Mouse (Mus musculus): Measurements from ENCODE around the gene Cog7. TPM values are rescaled to one million over a fixed set of nuclear protein-coding genes. Genes with fewer than 3 reads are reported as not detected.

Gene Cog7
- polyA plus RNA-seq, 1 experiment from 2014 or later, result 24.6 TPM

- no peak overlapping the region for H3K4me2 ChIP-seq (ENCODE audit: low read depth, low read length)
- H3K36me3 ChIP-seq (ENCODE audit: control insufficient read depth, insufficient read depth, low read length), result peaks cover 8% of the 10 kb centered on the region; the same call in 1 of the 2 replicates
- H3K9me3 ChIP-seq (replicated peaks; ENCODE audit: control insufficient read depth, low read length), result no peaks in the 10 kb centered on the region
- H3K4me1 ChIP-seq (ENCODE audit: control insufficient read depth, insufficient read depth, low read length), result peaks cover 23% of the 10 kb centered on the region
- WGBS, result 96% methylated on average over 4 of the region's 4 CpGs
- ATAC-seq (ENCODE audit: insufficient read depth, low FRiP score), result no peak; the same call in 1 of the 2 replicates
- no peak overlapping the region for H3K27ac ChIP-seq (ENCODE audit: low read length)
- no peaks in the 10 kb centered on the region for H3K27me3 ChIP-seq (ENCODE audit: control insufficient read depth, insufficient read depth, low read length)
- H3K4me3 ChIP-seq (replicated peaks; ENCODE audit: low read length), result no peak overlapping the region
- H3K9ac ChIP-seq (ENCODE audit: low read length), result no peak overlapping the region
Observed at GRCm38 (mm10) chr7:122012370-122012769, 30.9 kb upstream of the Cog7 start.

- peaks cover 39% of the 10 kb centered on the region for H3K36me3 ChIP-seq (ENCODE audit: control insufficient read depth, insufficient read depth, low read length)
- no peaks in the 10 kb centered on the region for H3K27me3 ChIP-seq (ENCODE audit: control insufficient read depth, insufficient read depth, low read length)
- ATAC-seq (ENCODE audit: insufficient read depth, low FRiP score), result no peak
- no peaks in the 10 kb centered on the region for H3K4me1 ChIP-seq (ENCODE audit: control insufficient read depth, insufficient read depth, low read length)
- H3K4me3 ChIP-seq (replicated peaks; ENCODE audit: low read length), result no peak overlapping the region
- no peaks in the 10 kb centered on the region; the same call in 1 of the 2 replicates for H3K9me3 ChIP-seq (replicated peaks; ENCODE audit: control insufficient read depth, low read length)
- H3K4me2 ChIP-seq (ENCODE audit: low read depth, low read length), result no peak overlapping the region
- no peak overlapping the region for H3K27ac ChIP-seq (ENCODE audit: low read length)
- 73% methylated on average over 8 of the region's 8 CpGs for whole genome bisulfite sequencing
- no peak overlapping the region for H3K9ac ChIP-seq (ENCODE audit: low read length)
Observed at GRCm38 (mm10) chr7:122000396-122000795, 18.9 kb upstream of the Cog7 start.

- H3K9me3 ChIP-seq (replicated peaks; ENCODE audit: control insufficient read depth, low read length), result no peaks in the 10 kb centered on the region; the same call in 1 of the 2 replicates
- H3K4me1 ChIP-seq (ENCODE audit: control insufficient read depth, insufficient read depth, low read length), result no peaks in the 10 kb centered on the region
- no peak overlapping the region for H3K4me3 ChIP-seq (replicated peaks; ENCODE audit: low read length)
- no peak overlapping the region for H3K27ac ChIP-seq (ENCODE audit: low read length)
- 90% methylated on average over 5 of the region's 5 CpGs for WGBS
- no peak overlapping the region for H3K4me2 ChIP-seq (ENCODE audit: low read depth, low read length)
- H3K9ac ChIP-seq (ENCODE audit: low read length), result no peak overlapping the region
- ATAC-seq (ENCODE audit: insufficient read depth, low FRiP score), result no peak
- H3K36me3 ChIP-seq (ENCODE audit: control insufficient read depth, insufficient read depth, low read length), result peaks cover 40% of the 10 kb centered on the region
- H3K27me3 ChIP-seq (ENCODE audit: control insufficient read depth, insufficient read depth, low read length), result no peaks in the 10 kb centered on the region
Observed at GRCm38 (mm10) chr7:121995961-121996360, 14.4 kb upstream of the Cog7 start.

GRCm38 (mm10) chr7:121975031-121975430 lies 6.5 kb downstream of the Cog7 start:
- ATAC-seq (ENCODE audit: insufficient read depth, low FRiP score), result no peak
- H3K4me3 ChIP-seq (replicated peaks; ENCODE audit: low read length), result no peak overlapping the region
- H3K4me1 ChIP-seq (ENCODE audit: control insufficient read depth, insufficient read depth, low read length), result no peaks in the 10 kb centered on the region
- no peaks in the 10 kb centered on the region for H3K9me3 ChIP-seq (replicated peaks; ENCODE audit: control insufficient read depth, low read length)
- no peaks in the 10 kb centered on the region for H3K27me3 ChIP-seq (ENCODE audit: control insufficient read depth, insufficient read depth, low read length)
- H3K36me3 ChIP-seq (ENCODE audit: control insufficient read depth, insufficient read depth, low read length), result no peaks in the 10 kb centered on the region
- 60% methylated on average over 4 of the region's 4 CpGs for WGBS
- no peak overlapping the region for H3K9ac ChIP-seq (ENCODE audit: low read length)
- no peak overlapping the region for H3K27ac ChIP-seq (ENCODE audit: low read length)
- H3K4me2 ChIP-seq (ENCODE audit: low read depth, low read length), result no peak overlapping the region

- H3K4me2 ChIP-seq (ENCODE audit: low read depth, low read length), result no peak overlapping the region
- no peak overlapping the region for H3K27ac ChIP-seq (ENCODE audit: low read length)
- H3K9ac ChIP-seq (ENCODE audit: low read length), result no peak overlapping the region
- no peak for ATAC-seq (ENCODE audit: insufficient read depth, low FRiP score)
- H3K4me3 ChIP-seq (replicated peaks; ENCODE audit: low read length), result no peak overlapping the region
- 0 out of 2 replicates have a peak, but pooled peaks cover 6% of the 10 kb centered on the region for H3K36me3 ChIP-seq (ENCODE audit: control insufficient read depth, insufficient read depth, low read length)
- H3K27me3 ChIP-seq (ENCODE audit: control insufficient read depth, insufficient read depth, low read length), result no peaks in the 10 kb centered on the region
- no peaks in the 10 kb centered on the region for H3K9me3 ChIP-seq (replicated peaks; ENCODE audit: control insufficient read depth, low read length)
- 81% methylated on average over 3 of the region's 3 CpGs for WGBS
- no peaks in the 10 kb centered on the region for H3K4me1 ChIP-seq (ENCODE audit: control insufficient read depth, insufficient read depth, low read length)
Observed at GRCm38 (mm10) chr7:121971698-121972097, 9.8 kb downstream of the Cog7 start.

- WGBS, result 72% methylated on average over 9 of the region's 9 CpGs
- H3K36me3 ChIP-seq (ENCODE audit: control insufficient read depth, insufficient read depth, low read length), result 0 out of 2 replicates have a peak, but pooled peaks cover 6% of the 10 kb centered on the region
Observed at GRCm38 (mm10) chr7:121970250-121970649, 11.3 kb downstream of the Cog7 start.

GRCm38 (mm10) chr7:121968816-121969215 lies 12.7 kb downstream of the Cog7 start:
- no peaks in the 10 kb centered on the region for H3K27me3 ChIP-seq (ENCODE audit: control insufficient read depth, insufficient read depth, low read length)
- no peak overlapping the region for H3K27ac ChIP-seq (ENCODE audit: low read length)
- 86% methylated on average over 9 of the region's 9 CpGs for WGBS
- H3K9ac ChIP-seq (ENCODE audit: low read length), result no peak overlapping the region
- no peaks in the 10 kb centered on the region for H3K4me1 ChIP-seq (ENCODE audit: control insufficient read depth, insufficient read depth, low read length)
- peaks cover 2% of the 10 kb centered on the region; the same call in 1 of the 2 replicates for H3K9me3 ChIP-seq (replicated peaks; ENCODE audit: control insufficient read depth, low read length)
- no peak overlapping the region for H3K4me3 ChIP-seq (replicated peaks; ENCODE audit: low read length)
- H3K4me2 ChIP-seq (ENCODE audit: low read depth, low read length), result no peak overlapping the region
- ATAC-seq (ENCODE audit: insufficient read depth, low FRiP score), result no peak
- H3K36me3 ChIP-seq (ENCODE audit: control insufficient read depth, insufficient read depth, low read length), result 0 out of 2 replicates have a peak, but pooled peaks cover 6% of the 10 kb centered on the region

More at GRCm38 (mm10) chr7:121970250-121970649, 11.3 kb downstream of the Cog7 start:
- ATAC-seq (ENCODE audit: insufficient read depth, low FRiP score), result no peak
- no peak overlapping the region for H3K9ac ChIP-seq (ENCODE audit: low read length)
- no peak overlapping the region for H3K4me3 ChIP-seq (replicated peaks; ENCODE audit: low read length)
- H3K4me1 ChIP-seq (ENCODE audit: control insufficient read depth, insufficient read depth, low read length), result no peaks in the 10 kb centered on the region
- H3K27ac ChIP-seq (ENCODE audit: low read length), result no peak overlapping the region
- no peaks in the 10 kb centered on the region for H3K9me3 ChIP-seq (replicated peaks; ENCODE audit: control insufficient read depth, low read length)
- H3K27me3 ChIP-seq (ENCODE audit: control insufficient read depth, insufficient read depth, low read length), result no peaks in the 10 kb centered on the region
- H3K4me2 ChIP-seq (ENCODE audit: low read depth, low read length), result no peak overlapping the region

GRCm38 (mm10) chr7:121968242-121968641 lies 13.3 kb downstream of the Cog7 start:
- Histone ChIP-seq H3K9ac (ENCODE audit: low read length) (no peak overlapping the region), H3K27ac (ENCODE audit: low read length) (no peak overlapping the region), H3K36me3 (ENCODE audit: control insufficient read depth, insufficient read depth, low read length) (0 out of 2 replicates have a peak, but pooled peaks cover 6% of the 10 kb centered on the region), H3K4me2 (ENCODE audit: low read depth, low read length) (no peak overlapping the region), H3K9me3 (replicated peaks; ENCODE audit: control insufficient read depth, low read length) (peaks cover 2% of the 10 kb centered on the region; the same call in 1 of the 2 replicates), H3K27me3 (ENCODE audit: control insufficient read depth, insufficient read depth, low read length) (no peaks in the 10 kb centered on the region), H3K4me3 (replicated peaks; ENCODE audit: low read length) (no peak overlapping the region), H3K4me1 (ENCODE audit: control insufficient read depth, insufficient read depth, low read length) (no peaks in the 10 kb centered on the region)
- ATAC-seq (ENCODE audit: insufficient read depth, low FRiP score), result no peak
- 70% methylated on average over 8 of the region's 8 CpGs for WGBS

GRCm38 (mm10) chr7:121966169-121966568 lies 15.3 kb downstream of the Cog7 start:
- ATAC-seq (ENCODE audit: insufficient read depth, low FRiP score), result no peak
- no peaks in the 10 kb centered on the region for H3K4me1 ChIP-seq (ENCODE audit: control insufficient read depth, insufficient read depth, low read length)
- H3K4me2 ChIP-seq (ENCODE audit: low read depth, low read length), result no peak overlapping the region
- 76% methylated on average over 7 of the region's 7 CpGs for WGBS
- peaks cover 8% of the 10 kb centered on the region; the same call in 1 of the 2 replicates for H3K36me3 ChIP-seq (ENCODE audit: control insufficient read depth, insufficient read depth, low read length)
- no peak overlapping the region for H3K9ac ChIP-seq (ENCODE audit: low read length)
- H3K9me3 ChIP-seq (replicated peaks; ENCODE audit: control insufficient read depth, low read length), result peaks cover 2% of the 10 kb centered on the region; the same call in 1 of the 2 replicates
- no peak overlapping the region for H3K27ac ChIP-seq (ENCODE audit: low read length)
- H3K4me3 ChIP-seq (replicated peaks; ENCODE audit: low read length), result no peak overlapping the region
- no peaks in the 10 kb centered on the region for H3K27me3 ChIP-seq (ENCODE audit: control insufficient read depth, insufficient read depth, low read length)
